Mouse (Mus musculus) embryo, embryonic 9.5 days (tissue): ENCODE measurements around the gene Rec8.

ENCODE experiments used
- DNase-seq: peaks from one replicate; pipeline ENCODE4 v3.0.0-alpha.2; 2017; ENCODE audit errors: extremely low spot score

Rec8 gene

GRCm38 (mm10) chr14:55617822-55618221 is at the start of gene Rec8:
TSS of gene Rec8 (plus strand) at chr14:55618037.
- peak; percentile 56 for DNase-seq

GRCm38 (mm10) chr14:55570588-55570987 is 47.2 kb upstream of the Rec8 start:
- no peak for DNase-seq

- no peak for DNase-seq
Measured at GRCm38 (mm10) chr14:55571760-55572159, 46.1 kb upstream of the Rec8 start.

GRCm38 (mm10) chr14:55575302-55575701 is 42.5 kb upstream of the Rec8 start, which contains the start of gene Fitm1:
TSS of gene Fitm1 (plus strand) at chr14:55575617.
- no peak for DNase-seq

GRCm38 (mm10) chr14:55575711-55576110 is 42.1 kb upstream of the Rec8 start:
- no peak for DNase-seq

GRCm38 (mm10) chr14:55576376-55576775 is 41.5 kb upstream of the Rec8 start:
- no peak for DNase-seq

GRCm38 (mm10) chr14:55577871-55578667 is 39.8 kb upstream of the Rec8 start, which contains the start of gene Psme1:
TSS of gene Psme1 (plus strand) at chr14:55578123.
- DNase-seq: peak; percentile 84

GRCm38 (mm10) chr14:55578668-55579269 is 39.1 kb upstream of the Rec8 start:
- no peak for DNase-seq

GRCm38 (mm10) chr14:55579511-55580496 is 38.0 kb upstream of the Rec8 start:
- no peak for DNase-seq

GRCm38 (mm10) chr14:55580731-55581130 is 37.1 kb upstream of the Rec8 start:
- DNase-seq: no peak

- DNase-seq: no peak
Measured at GRCm38 (mm10) chr14:55581981-55582681, 35.7 kb upstream of the Rec8 start.

GRCm38 (mm10) chr14:55584303-55584701 is 33.5 kb upstream of the Rec8 start:
- DNase-seq: no peak

- peak; percentile 73 for DNase-seq
Measured at GRCm38 (mm10) chr14:55584702-55585565, 32.9 kb upstream of the Rec8 start, which contains the start of gene Emc9. TSS of gene Emc9 (minus strand) at chr14:55585302.

GRCm38 (mm10) chr14:55585566-55585960 is 32.3 kb upstream of the Rec8 start:
- DNase-seq: no peak

GRCm38 (mm10) chr14:55586149-55586548 is 31.7 kb upstream of the Rec8 start:
- no peak for DNase-seq

- no peak for DNase-seq
Measured at GRCm38 (mm10) chr14:55589271-55589670, 28.6 kb upstream of the Rec8 start.

GRCm38 (mm10) chr14:55589771-55590448 is 27.9 kb upstream of the Rec8 start:
- DNase-seq: no peak

- peak; percentile 95 for DNase-seq
Measured at GRCm38 (mm10) chr14:55590748-55591330, 27.0 kb upstream of the Rec8 start, which contains the start of gene Psme2. TSS of gene Psme2 (minus strand) at chr14:55591113.

- peak; percentile 89 for DNase-seq
Measured at GRCm38 (mm10) chr14:55591331-55591891, 26.4 kb upstream of the Rec8 start, which contains the start of gene Rnf31. TSS of gene Rnf31 (plus strand) at chr14:55591708.
